Mouse (Mus musculus): ENCODE measurements around the gene Vsig2.

DNA sequence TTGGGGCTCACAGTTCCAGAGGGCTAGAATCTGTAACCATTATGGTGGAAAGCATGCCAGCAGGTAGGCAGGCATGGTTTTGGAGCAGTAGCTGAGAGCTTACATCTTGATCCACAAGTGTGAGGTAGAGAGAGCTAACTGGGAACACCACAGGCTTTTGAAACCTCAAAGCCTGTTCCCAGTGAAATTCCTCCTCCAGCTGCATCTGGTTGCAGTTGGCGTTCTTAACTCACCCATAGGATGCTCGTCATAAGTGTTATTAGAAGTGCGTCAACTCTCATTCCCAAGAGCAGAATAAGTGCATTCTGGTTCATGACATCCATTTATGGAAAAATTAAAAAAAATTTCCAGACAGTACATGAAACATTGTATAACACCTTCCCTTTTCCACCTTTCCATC is 54.6 kb downstream of the Vsig2 start:
- no peak for TF ChIP-seq GATA1 (IDR thresholded peaks at IDR 0.05; ENCODE audit: low read length)
- TF ChIP-seq TAL1 (IDR thresholded peaks at IDR 0.05; ENCODE audit: low read length): no peak
